Mouse (Mus musculus): ENCODE measurements around the gene Matn4.

- TF ChIP-seq GATA1 (IDR thresholded peaks at IDR 0.05; ENCODE audit: low read length) (no peak), TAL1 (IDR thresholded peaks at IDR 0.05; ENCODE audit: low read length) (no peak)
These were observed 28.4 kb upstream of the Matn4 start for GRCm38 (mm10) chr2:164433278-164433895.

Data from erythroblast, embryonic 14.5 days (primary cell).